Mouse (Mus musculus): Measurements from ENCODE around the gene Rprd1b. TPM values are rescaled to one million over a fixed set of nuclear protein-coding genes. Genes with fewer than 3 reads are reported as not detected.

Rprd1b gene
- polyA plus RNA-seq, 1 experiment from 2014 or later, result 45.5 TPM

- Histone ChIP-seq H3K9me3 (no peaks in the 10 kb centered on the region), H3K27ac (no peak overlapping the region), H3K27me3 (replicated peaks) (0 out of 2 replicates have a peak, but pooled peaks cover 6% of the 10 kb centered on the region), H3K36me3 (no peaks in the 10 kb centered on the region), H3K9ac (no peak overlapping the region), H3K4me2 (replicated peaks) (no peak overlapping the region), H3K4me3 (no peak overlapping the region), H3K4me1 (peaks cover 29% of the 10 kb centered on the region)
- 68% methylated on average over 3 of the region's 3 CpGs for WGBS
- ATAC-seq (ENCODE audit: low FRiP score, low read depth), result no peak
Measured at GRCm38 (mm10) chr2:158143816-158144215, 115.5 kb downstream of the Rprd1b start.

GRCm38 (mm10) chr2:158144263-158144662 is 116.0 kb downstream of the Rprd1b start:
- H3K9me3 ChIP-seq, result no peaks in the 10 kb centered on the region
- H3K27me3 ChIP-seq (replicated peaks), result 0 out of 2 replicates have a peak, but pooled peaks cover 6% of the 10 kb centered on the region
- H3K4me1 ChIP-seq, result peaks cover 29% of the 10 kb centered on the region
- WGBS, result 54% methylated on average over 8 of the region's 8 CpGs
- no peak overlapping the region for H3K4me3 ChIP-seq
- H3K4me2 ChIP-seq (replicated peaks), result no peak overlapping the region
- no peaks in the 10 kb centered on the region for H3K36me3 ChIP-seq
- H3K9ac ChIP-seq, result no peak overlapping the region
- no peak for ATAC-seq (ENCODE audit: low FRiP score, low read depth)
- no peak overlapping the region for H3K27ac ChIP-seq

GRCm38 (mm10) chr2:158144750-158145527 is 116.6 kb downstream of the Rprd1b start:
- Histone ChIP-seq H3K9me3 (no peaks in the 10 kb centered on the region), H3K4me2 (replicated peaks) (no peak overlapping the region), H3K36me3 (no peaks in the 10 kb centered on the region), H3K4me1 (peaks cover 23% of the 10 kb centered on the region), H3K4me3 (no peak overlapping the region), H3K9ac (no peak overlapping the region), H3K27ac (no peak overlapping the region), H3K27me3 (replicated peaks) (0 out of 2 replicates have a peak, but pooled peaks cover 6% of the 10 kb centered on the region)
- WGBS, result 86% methylated on average over 6 of the region's 6 CpGs
- no peak for ATAC-seq (ENCODE audit: low FRiP score, low read depth)

GRCm38 (mm10) chr2:158145528-158146065 is 117.3 kb downstream of the Rprd1b start:
- Histone ChIP-seq H3K27me3 (replicated peaks) (0 out of 2 replicates have a peak, but pooled peaks cover 6% of the 10 kb centered on the region), H3K9ac (no peak overlapping the region), H3K27ac (no peak overlapping the region), H3K36me3 (no peaks in the 10 kb centered on the region), H3K4me2 (replicated peaks) (peak overlapping the region; percentile 64), H3K4me1 (peaks cover 22% of the 10 kb centered on the region), H3K4me3 (peak overlapping the region; percentile 31; the same call in 1 of the 2 replicates), H3K9me3 (no peaks in the 10 kb centered on the region)
- WGBS, result 73% methylated on average over 5 of the region's 5 CpGs
- no peak for ATAC-seq (ENCODE audit: low FRiP score, low read depth)

GRCm38 (mm10) chr2:158146223-158146622 is 117.9 kb downstream of the Rprd1b start, which contains the start of gene Tgm2:
Gene Tgm2, minus strand, starts transcription at chr2:158146436.
- peak within 1 kb of the TSS; percentile 64 for H3K4me2 ChIP-seq (replicated peaks)
- H3K9ac ChIP-seq, result no peak within 1 kb of the TSS
- 0 out of 2 replicates have a peak, but pooled peaks cover 4% of the 10 kb centered on the region for H3K36me3 ChIP-seq
- H3K4me3 ChIP-seq, result peak within 1 kb of the TSS; percentile 31
- peaks cover 22% of the 10 kb centered on the region for H3K4me1 ChIP-seq
- WGBS, result 1% methylated on average over 33 of the region's 33 CpGs
- ATAC-seq (ENCODE audit: low FRiP score, low read depth), result 0 out of 2 replicates have a peak, but pooled peaks have one; percentile 38
- no peak within 1 kb of the TSS for H3K27ac ChIP-seq
- H3K27me3 ChIP-seq (replicated peaks), result 0 out of 2 replicates have a peak, but pooled peaks cover 6% of the 10 kb centered on the region
- H3K9me3 ChIP-seq, result 0 out of 2 replicates have a peak, but pooled peaks cover 4% of the 10 kb centered on the region

GRCm38 (mm10) chr2:158146971-158147370 is 118.7 kb downstream of the Rprd1b start:
- Histone ChIP-seq H3K27me3 (replicated peaks) (0 out of 2 replicates have a peak, but pooled peaks cover 6% of the 10 kb centered on the region), H3K4me3 (no peak overlapping the region), H3K9me3 (0 out of 2 replicates have a peak, but pooled peaks cover 4% of the 10 kb centered on the region), H3K4me2 (replicated peaks) (no peak overlapping the region), H3K9ac (no peak overlapping the region), H3K4me1 (peaks cover 22% of the 10 kb centered on the region), H3K36me3 (0 out of 2 replicates have a peak, but pooled peaks cover 4% of the 10 kb centered on the region), H3K27ac (no peak overlapping the region)
- 92% methylated on average over 8 of the region's 8 CpGs for WGBS
- no peak for ATAC-seq (ENCODE audit: low FRiP score, low read depth)

GRCm38 (mm10) chr2:158151077-158151476 is 122.8 kb downstream of the Rprd1b start:
- H3K27me3 ChIP-seq (replicated peaks), result no peaks in the 10 kb centered on the region
- 0 out of 2 replicates have a peak, but pooled peaks cover 4% of the 10 kb centered on the region for H3K36me3 ChIP-seq
- H3K27ac ChIP-seq, result no peak overlapping the region
- 0 out of 2 replicates have a peak, but pooled peaks cover 4% of the 10 kb centered on the region for H3K9me3 ChIP-seq
- 96% methylated on average over 3 of the region's 3 CpGs for WGBS
- H3K9ac ChIP-seq, result no peak overlapping the region
- H3K4me3 ChIP-seq, result no peak overlapping the region
- no peak overlapping the region for H3K4me2 ChIP-seq (replicated peaks)
- ATAC-seq (ENCODE audit: low FRiP score, low read depth), result no peak
- peaks cover 9% of the 10 kb centered on the region; the same call in 1 of the 2 replicates for H3K4me1 ChIP-seq

- H3K4me3 ChIP-seq, result no peak overlapping the region
- 0 out of 2 replicates have a peak, but pooled peaks cover 4% of the 10 kb centered on the region for H3K36me3 ChIP-seq
- no peak overlapping the region for H3K27ac ChIP-seq
- ATAC-seq (ENCODE audit: low FRiP score, low read depth), result peak; percentile 61
- no peak overlapping the region for H3K9ac ChIP-seq
- H3K4me1 ChIP-seq, result peaks cover 6% of the 10 kb centered on the region; the same call in 1 of the 2 replicates
- WGBS, result 35% methylated on average over 6 of the region's 6 CpGs
- H3K27me3 ChIP-seq (replicated peaks), result no peaks in the 10 kb centered on the region
- no peak overlapping the region; the same call in none of the 2 replicates for H3K4me2 ChIP-seq (replicated peaks)
- 0 out of 2 replicates have a peak, but pooled peaks cover 4% of the 10 kb centered on the region for H3K9me3 ChIP-seq
Measured at GRCm38 (mm10) chr2:158152685-158153309, 124.5 kb downstream of the Rprd1b start.

GRCm38 (mm10) chr2:158153728-158154343 is 125.5 kb downstream of the Rprd1b start:
- ATAC-seq (ENCODE audit: low FRiP score, low read depth), result no peak
- Histone ChIP-seq H3K27me3 (replicated peaks) (no peaks in the 10 kb centered on the region), H3K36me3 (0 out of 2 replicates have a peak, but pooled peaks cover 4% of the 10 kb centered on the region), H3K9ac (peak overlapping the region; percentile 39; the same call in 1 of the 2 replicates), H3K4me2 (replicated peaks) (peak overlapping the region; percentile 66), H3K9me3 (0 out of 2 replicates have a peak, but pooled peaks cover 4% of the 10 kb centered on the region), H3K4me3 (peak overlapping the region; percentile 23), H3K27ac (no peak overlapping the region), H3K4me1 (peaks cover 7% of the 10 kb centered on the region; the same call in 1 of the 2 replicates)
- WGBS, result 2% methylated on average over 22 of the region's 22 CpGs

GRCm38 (mm10) chr2:158154641-158155040 is 126.3 kb downstream of the Rprd1b start:
- Histone ChIP-seq H3K9ac (no peak overlapping the region), H3K27me3 (replicated peaks) (no peaks in the 10 kb centered on the region), H3K27ac (no peak overlapping the region), H3K4me3 (no peak overlapping the region), H3K4me2 (replicated peaks) (no peak overlapping the region), H3K36me3 (0 out of 2 replicates have a peak, but pooled peaks cover 4% of the 10 kb centered on the region), H3K9me3 (0 out of 2 replicates have a peak, but pooled peaks cover 4% of the 10 kb centered on the region), H3K4me1 (peaks cover 7% of the 10 kb centered on the region; the same call in 1 of the 2 replicates)
- no peak for ATAC-seq (ENCODE audit: low FRiP score, low read depth)
- WGBS, result 42% methylated on average over 8 of the region's 8 CpGs

GRCm38 (mm10) chr2:158155101-158155500 is 126.8 kb downstream of the Rprd1b start:
- H3K27ac ChIP-seq, result no peak overlapping the region
- no peak for ATAC-seq (ENCODE audit: low FRiP score, low read depth)
- H3K4me1 ChIP-seq, result peaks cover 11% of the 10 kb centered on the region; the same call in 1 of the 2 replicates
- no peak overlapping the region for H3K9ac ChIP-seq
- H3K27me3 ChIP-seq (replicated peaks), result no peaks in the 10 kb centered on the region
- 89% methylated on average over 7 of the region's 7 CpGs for WGBS
- 0 out of 2 replicates have a peak, but pooled peaks cover 4% of the 10 kb centered on the region for H3K36me3 ChIP-seq
- H3K9me3 ChIP-seq, result 0 out of 2 replicates have a peak, but pooled peaks cover 4% of the 10 kb centered on the region
- no peak overlapping the region for H3K4me3 ChIP-seq
- no peak overlapping the region for H3K4me2 ChIP-seq (replicated peaks)
